Mouse (Mus musculus) thymus, adult 2 months (tissue): Measurements from ENCODE around the gene Usp38. TPM values are rescaled to one million over a fixed set of nuclear protein-coding genes. Genes with fewer than 3 reads are reported as not detected.

Experiments
- DNase-seq: peaks from one replicate; pipeline ENCODE4 v3.0.0; 2021
- H3K27ac ChIP-seq: fragments of 200-500 bp; 2 replicates; pipeline ENCODE4 v1.5.1; 2012; ENCODE audit warnings: low read length, control low read depth; ENCODE audit not compliant: control insufficient read depth, insufficient read depth
- H3K27me3 ChIP-seq: fragments of 200-500 bp; 2 replicates; pipeline ENCODE4 v1.6.1; 2012; ENCODE audit warnings: mild to moderate bottlenecking, low read length, moderate library complexity, mixed read lengths; ENCODE audit not compliant: control insufficient read depth, insufficient read depth
- H3K36me3 ChIP-seq: fragments of 200-500 bp; 2 replicates; pipeline ENCODE4 v1.6.1; 2012; ENCODE audit warnings: mild to moderate bottlenecking, low read length, moderate library complexity; ENCODE audit not compliant: control insufficient read depth, insufficient read depth
- H3K4me1 ChIP-seq: fragments of 200-500 bp; replicated peaks from 2 replicates; pipeline ENCODE4 v1.6.1; 2012; ENCODE audit warnings: low read length; ENCODE audit not compliant: control insufficient read depth, insufficient read depth
- H3K4me3 ChIP-seq: fragments of 200-500 bp; 2 replicates; pipeline ENCODE4 v1.5.1; 2012; ENCODE audit warnings: mild to moderate bottlenecking, low read length, control low read depth, moderate library complexity; ENCODE audit not compliant: control insufficient read depth, insufficient read depth
- CTCF ChIP-seq: fragments of 200-500 bp; IDR thresholded peaks from 2 replicates; pipeline ENCODE4 v1.5.1; 2012; ENCODE audit warnings: mild to moderate bottlenecking, control low read depth, low read length, moderate library complexity, borderline replicate concordance; ENCODE audit not compliant: control insufficient read depth, poor library complexity, insufficient read depth; ENCODE audit errors: extremely low read depth
- POLR2A ChIP-seq: fragments of 200-500 bp; IDR thresholded peaks from 2 replicates; pipeline ENCODE4 v1.6.1; 2012; ENCODE audit warnings: mild to moderate bottlenecking, low read length, control low read depth, moderate library complexity; ENCODE audit not compliant: control insufficient read depth, poor library complexity, insufficient read depth; ENCODE audit errors: extremely low read depth
- WGBS: fragments of 180-500 bp; shearing (Covaris S2); methylation state at CpG from one replicate; pipeline ENCODE4 v1.1.7; 2018; 5-methylcytosine and 5-hydroxymethylcytosine counted together
- polyA plus RNA-seq: library from polyadenylated mRNA; depleted of rRNA; stranded (reverse); fragments of >200 nt; gene quantifications from 2 replicates; pipeline ENCODE4 v1.2.3, GENCODE M21; 2012; rRNA removed

The Usp38 gene
- polyA plus RNA-seq, 1 experiment: 23.7 TPM

DNA sequence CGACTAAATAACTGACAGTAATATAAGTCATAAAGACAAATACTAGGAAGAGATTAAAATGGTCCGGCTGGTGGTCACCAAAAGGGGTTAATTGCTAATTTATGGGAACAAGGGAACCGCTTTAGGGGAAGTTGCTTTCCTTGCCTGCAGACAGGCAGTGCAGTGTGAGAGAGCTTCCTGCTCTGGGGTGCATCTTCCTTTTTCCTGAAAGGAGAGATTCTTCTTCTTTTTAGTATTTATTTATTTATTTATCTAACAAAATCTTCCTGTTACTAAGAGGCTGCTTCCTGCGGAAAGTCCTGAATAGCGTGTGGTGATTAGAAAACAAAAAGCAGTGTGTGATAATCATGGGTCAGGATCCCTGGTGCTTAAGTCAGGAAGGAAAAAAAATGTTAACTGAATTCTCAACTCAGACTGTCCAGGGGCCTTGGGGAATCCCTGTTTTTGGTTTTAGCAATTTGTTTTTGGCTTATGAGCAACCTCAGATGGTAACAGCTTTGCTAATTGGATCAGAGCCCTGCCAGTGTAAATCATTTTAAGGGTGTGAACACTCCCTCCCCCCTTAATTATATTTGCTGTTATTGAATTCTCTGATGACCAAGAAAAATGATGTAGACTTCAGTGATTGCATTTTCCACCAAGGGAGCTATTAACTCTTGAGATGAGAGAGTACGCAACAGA lies 62.4 kb downstream of the Usp38 start:
- TF ChIP-seq CTCF: no peak
- TF ChIP-seq POLR2A: no peak
- DNase-seq: no peak
- no peak overlapping the region for H3K27ac ChIP-seq
- H3K36me3 ChIP-seq: no peaks in the 10 kb centered on the region
- H3K4me1 ChIP-seq: peaks cover 2% of the 10 kb centered on the region; the same call in 1 of the 2 replicates
- no peaks in the 10 kb centered on the region for H3K27me3 ChIP-seq
- WGBS: 28% methylated on average over 6 of the region's 6 CpGs
- H3K4me3 ChIP-seq: no peak overlapping the region

DNA sequence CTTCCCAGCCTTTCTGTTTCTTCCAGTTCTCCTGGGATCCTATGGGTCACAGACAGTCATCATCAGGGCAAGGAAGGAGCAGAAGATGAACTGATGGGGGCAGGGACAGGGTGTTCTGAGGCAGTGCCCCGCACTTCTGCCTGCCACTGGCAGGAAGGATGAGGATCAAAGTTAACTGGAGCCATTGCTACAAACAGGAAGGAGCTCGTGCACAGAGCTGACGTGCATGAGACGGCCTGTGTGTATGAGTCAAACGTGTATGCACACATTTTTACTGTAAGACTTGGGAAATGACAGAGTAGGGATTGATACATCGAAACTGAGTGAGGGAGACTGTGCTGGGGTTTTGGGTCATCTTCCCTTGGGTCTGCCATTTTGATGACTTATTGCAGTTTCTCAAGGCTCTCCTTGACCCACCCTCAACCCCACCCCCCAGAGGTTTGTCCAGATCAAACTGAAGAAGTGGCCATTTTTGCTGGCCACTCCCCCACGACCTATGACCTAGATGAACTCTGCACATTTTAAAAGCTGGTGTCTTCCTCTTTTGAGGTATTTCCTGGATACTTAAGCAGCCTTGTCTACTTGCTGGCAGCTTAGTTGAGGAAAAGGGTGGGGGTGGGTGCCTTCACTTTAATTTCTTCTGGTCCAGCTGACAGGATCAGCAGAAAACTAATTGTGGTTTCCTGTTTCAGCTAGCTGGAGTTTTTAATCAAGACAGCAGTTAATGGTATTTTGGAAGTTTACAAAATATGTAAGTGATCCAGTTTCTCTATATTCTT lies 66.1 kb downstream of the Usp38 start:
- H3K36me3 ChIP-seq: no peaks in the 10 kb centered on the region
- H3K27ac ChIP-seq: no peak overlapping the region
- no peak overlapping the region for H3K4me3 ChIP-seq
- no peaks in the 10 kb centered on the region for H3K27me3 ChIP-seq
- TF ChIP-seq POLR2A: no peak
- peaks cover 2% of the 10 kb centered on the region; the same call in 1 of the 2 replicates for H3K4me1 ChIP-seq
- WGBS: 15% methylated on average over 7 of the region's 7 CpGs
- DNase-seq: peak; percentile 8

DNA sequence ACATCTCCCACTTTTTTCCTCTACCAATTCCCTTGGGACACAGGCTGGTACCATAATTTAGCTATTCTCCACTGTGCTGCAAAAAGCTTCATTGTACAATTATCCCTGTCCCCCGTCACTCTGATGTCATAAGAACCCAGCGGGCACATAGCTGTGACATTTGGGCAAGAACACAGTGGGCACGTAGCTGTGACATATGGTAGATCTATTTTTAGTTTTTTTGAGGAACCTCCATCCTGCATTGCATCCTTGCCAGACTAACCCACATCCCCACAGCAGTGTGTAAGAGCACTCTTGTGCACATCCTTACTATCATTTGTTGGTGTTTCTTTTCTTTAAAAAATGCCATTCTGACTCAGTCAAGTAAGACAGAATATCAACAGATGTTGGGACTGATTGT lies 71.0 kb downstream of the Usp38 start:
- no peaks in the 10 kb centered on the region for H3K36me3 ChIP-seq
- H3K27ac ChIP-seq: no peak overlapping the region
- no peak for TF ChIP-seq POLR2A
- TF ChIP-seq CTCF: no peak
- no peaks in the 10 kb centered on the region for H3K27me3 ChIP-seq
- H3K4me1 ChIP-seq: peaks cover 2% of the 10 kb centered on the region; the same call in 1 of the 2 replicates
- no peak overlapping the region for H3K4me3 ChIP-seq
- WGBS: 44% methylated on average over 3 of the region's 3 CpGs
- DNase-seq: no peak

DNA sequence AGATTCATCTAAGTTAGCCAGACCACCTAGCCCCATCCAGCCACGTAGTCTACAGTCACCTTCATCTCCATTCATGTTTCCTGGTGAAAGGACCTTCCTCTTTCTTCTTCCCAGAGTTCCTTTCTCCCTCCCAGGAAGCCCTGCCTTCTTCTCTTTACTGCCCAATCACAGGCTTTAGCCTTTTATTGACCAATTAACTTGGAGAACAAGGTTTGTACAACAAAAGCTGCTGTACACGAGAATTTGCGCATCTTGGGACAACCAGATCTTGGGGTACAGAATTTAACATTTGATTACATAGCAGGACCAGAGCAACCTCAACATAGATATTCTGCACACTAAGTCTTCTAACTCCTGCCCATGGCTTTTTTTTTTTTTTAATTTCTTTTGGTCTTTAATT lies 73.1 kb downstream of the Usp38 start:
- H3K27me3 ChIP-seq: no peaks in the 10 kb centered on the region
- DNase-seq: no peak
- WGBS: 93% methylated on average over 3 of the region's 3 CpGs
- no peaks in the 10 kb centered on the region for H3K4me1 ChIP-seq
- H3K4me3 ChIP-seq: no peak overlapping the region
- no peak for TF ChIP-seq CTCF
- no peak for TF ChIP-seq POLR2A
- H3K36me3 ChIP-seq: no peaks in the 10 kb centered on the region
- H3K27ac ChIP-seq: no peak overlapping the region

DNA sequence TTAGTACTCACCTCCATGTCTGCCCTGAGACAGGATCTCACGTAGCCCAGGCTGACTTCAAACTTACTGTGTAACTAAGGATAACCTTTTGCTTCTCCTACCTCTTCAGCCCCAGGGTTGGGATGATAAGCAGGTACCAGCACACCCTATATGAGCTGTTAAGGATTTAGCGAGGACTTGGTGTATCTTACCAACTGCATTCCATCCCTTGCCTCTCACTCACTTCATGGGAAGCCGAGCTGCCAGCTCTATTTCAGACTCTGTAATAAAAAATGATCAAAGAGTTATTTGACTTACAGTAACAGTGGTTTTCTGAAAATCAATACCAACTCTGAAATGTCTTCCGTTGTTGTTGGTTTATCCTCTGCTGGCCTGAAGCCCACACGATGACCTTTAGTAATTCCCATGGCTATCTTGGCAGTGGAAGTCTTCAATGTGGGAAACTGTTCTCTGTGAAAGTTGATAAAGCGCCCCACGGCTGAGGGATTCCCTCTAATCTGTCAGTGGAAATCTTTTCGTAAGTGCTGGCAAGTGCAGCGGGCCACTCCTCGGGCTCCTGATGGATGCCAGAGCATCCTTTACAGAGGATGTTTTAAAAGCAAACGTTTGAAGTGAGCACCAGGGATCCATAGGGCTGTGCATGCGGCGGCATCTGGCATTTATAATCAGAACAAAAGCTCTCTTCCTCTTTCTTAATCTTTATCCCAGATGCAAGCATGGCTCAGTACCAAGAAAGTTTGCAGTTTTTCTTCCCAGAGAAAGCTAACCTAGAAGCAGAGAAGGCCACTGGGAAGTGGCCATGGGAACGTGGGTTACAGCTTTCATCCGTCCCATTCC lies 76.7 kb downstream of the Usp38 start:
- TF ChIP-seq POLR2A (no peak), CTCF (no peak)
- WGBS: 87% methylated on average over 15 of the region's 15 CpGs
- DNase-seq: no peak
- H3K4me3 ChIP-seq: no peak overlapping the region
- no peaks in the 10 kb centered on the region for H3K4me1 ChIP-seq
- no peak overlapping the region for H3K27ac ChIP-seq
- no peaks in the 10 kb centered on the region for H3K27me3 ChIP-seq
- H3K36me3 ChIP-seq: no peaks in the 10 kb centered on the region

Other genes starting within 250 kb of the Usp38 start
- gene Gab1, start 134.4 kb downstream of the Usp38 start, polyA plus RNA-seq: 5.6 and 8.9 TPM in 2 replicates